Mouse (Mus musculus) forebrain, embryonic 11.5 days (tissue): Measurements from ENCODE around the gene Cdkn1b. TPM values are rescaled to one million over a fixed set of nuclear protein-coding genes. Genes with fewer than 3 reads are reported as not detected.

Source experiments
- ATAC-seq: fragments of 200-750 bp; cut with Nextera tagmentation; replicated peaks from 2 replicates; pipeline ENCODE4 v1.8.0; 2017; ENCODE audit warnings: moderate TSS enrichment; ENCODE audit not compliant: low FRiP score
- DNase-seq: peaks from one replicate; pipeline ENCODE4 v3.0.0-alpha.2; 2017; ENCODE audit warnings: low spot score
- H3K27ac ChIP-seq: fragments of 300-500 bp; sonication (generic); 2 replicates; pipeline ENCODE4 v1.5.1; 2014; ENCODE audit warnings: low read depth, low read length
- H3K27me3 ChIP-seq: fragments of 300-500 bp; sonication (generic); 2 replicates; pipeline ENCODE4 v1.6.1; 2014; ENCODE audit warnings: mild to moderate bottlenecking, low read length, mixed read lengths; ENCODE audit not compliant: control insufficient read depth, insufficient read depth
- H3K36me3 ChIP-seq: fragments of 300-500 bp; sonication (generic); 2 replicates; pipeline ENCODE4 v1.6.1; 2014; ENCODE audit warnings: mild to moderate bottlenecking, low read length, moderate library complexity, mixed read lengths; ENCODE audit not compliant: control insufficient read depth, insufficient read depth
- H3K4me1 ChIP-seq: fragments of 300-500 bp; sonication (generic); replicated peaks from 2 replicates; pipeline ENCODE4 v1.6.1; 2014; ENCODE audit warnings: low read length, mixed read lengths; ENCODE audit not compliant: control insufficient read depth, insufficient read depth
- H3K4me2 ChIP-seq: fragments of 300-500 bp; sonication (generic); 2 replicates; pipeline ENCODE4 v1.6.1; 2014; ENCODE audit warnings: low read depth, mild to moderate bottlenecking, low read length, moderate library complexity, mixed read lengths; ENCODE audit not compliant: severe bottlenecking
- H3K4me3 ChIP-seq: fragments of 300-500 bp; sonication (generic); 2 replicates; pipeline ENCODE4 v1.5.1; 2014; ENCODE audit warnings: low read depth, low read length
- H3K9ac ChIP-seq: fragments of 300-500 bp; sonication (generic); 2 replicates; pipeline ENCODE4 v1.6.1; 2014; ENCODE audit warnings: low read length
- H3K9me3 ChIP-seq: fragments of 300-500 bp; sonication (generic); 2 replicates; pipeline ENCODE4 v1.6.1; 2016; ENCODE audit warnings: low read length, mixed read lengths; ENCODE audit not compliant: control insufficient read depth
- WGBS: fragments of 180-500 bp; shearing (Covaris S2); extraction: QIAGEN DNeasy Blood & Tissue Kit; methylation state at CpG from one replicate; pipeline ENCODE4 v1.1.7; 2014; 5-methylcytosine and 5-hydroxymethylcytosine counted together
- polyA plus RNA-seq: library from polyadenylated mRNA; unstranded; fragments of >200 nt; fragmentation: Nextera tagmentation; extraction: Ambion mirVana; gene quantifications from 2 replicates; pipeline ENCODE4 v1.2.1, GENCODE M21; 2014

Cdkn1b gene
- polyA plus RNA-seq, 1 experiment from 2014 or later, result 27.3 TPM

DNA sequence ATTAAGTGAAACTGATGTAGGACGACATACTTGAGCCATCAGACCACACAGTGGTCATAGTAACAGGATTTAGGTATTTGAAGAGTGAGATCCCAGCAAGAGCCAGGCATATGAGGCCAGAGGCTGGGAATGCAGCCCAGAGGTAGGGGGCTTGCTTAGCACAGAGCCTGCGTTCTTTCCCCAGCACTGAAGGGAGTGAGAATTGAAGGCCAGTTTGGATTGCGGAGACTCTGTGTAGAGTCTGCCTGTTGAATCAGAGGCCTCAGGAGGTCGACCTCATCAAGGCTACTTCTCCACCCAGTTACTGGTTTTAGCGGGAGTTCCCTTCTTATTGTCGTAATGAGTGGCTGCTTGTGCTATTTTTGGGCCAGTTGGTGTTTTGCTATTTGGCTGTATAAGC, 25.9 kb downstream of the Cdkn1b start:
- H3K36me3 ChIP-seq, result no peaks in the 10 kb centered on the region; the same call in 1 of the 2 replicates
- ATAC-seq, result no peak
- no peak overlapping the region for H3K27ac ChIP-seq

DNA sequence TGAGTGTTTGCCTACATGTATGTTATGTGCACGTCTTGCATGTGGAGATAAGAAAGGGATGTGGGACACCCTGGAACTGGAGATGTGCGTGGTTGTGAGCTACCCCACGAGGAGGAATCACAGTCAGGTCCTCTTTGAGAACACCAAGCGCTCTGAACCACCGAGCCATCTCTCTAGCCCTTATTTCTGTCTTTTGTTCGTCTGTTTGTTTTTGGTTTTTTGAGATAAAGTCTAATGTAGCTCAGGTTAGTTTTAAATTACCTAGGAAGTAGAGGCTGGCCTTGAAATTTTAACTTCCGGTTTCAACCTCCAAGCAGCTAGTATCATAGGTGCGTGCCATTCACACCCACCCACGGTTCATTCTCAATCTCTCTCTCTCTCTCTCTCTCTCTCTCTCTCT, 26.7 kb downstream of the Cdkn1b start:
- Histone ChIP-seq H3K4me2 (no peak overlapping the region), H3K4me3 (no peak overlapping the region), H3K9me3 (no peaks in the 10 kb centered on the region), H3K27me3 (no peaks in the 10 kb centered on the region), H3K27ac (no peak overlapping the region), H3K4me1 (no peaks in the 10 kb centered on the region), H3K9ac (no peak overlapping the region), H3K36me3 (no peaks in the 10 kb centered on the region; the same call in 1 of the 2 replicates)
- 87% methylated on average over 9 of the region's 9 CpGs for WGBS
- ATAC-seq, result no peak
- DNase-seq, result no peak

More for the DNA sequence above, 25.9 kb downstream of the Cdkn1b start:
- Histone ChIP-seq H3K9ac (no peak overlapping the region), H3K4me1 (no peaks in the 10 kb centered on the region), H3K4me3 (no peak overlapping the region), H3K27me3 (no peaks in the 10 kb centered on the region), H3K4me2 (no peak overlapping the region), H3K9me3 (no peaks in the 10 kb centered on the region)
- no peak for DNase-seq
- WGBS, result 81% methylated on average over 6 of the region's 6 CpGs

DNA sequence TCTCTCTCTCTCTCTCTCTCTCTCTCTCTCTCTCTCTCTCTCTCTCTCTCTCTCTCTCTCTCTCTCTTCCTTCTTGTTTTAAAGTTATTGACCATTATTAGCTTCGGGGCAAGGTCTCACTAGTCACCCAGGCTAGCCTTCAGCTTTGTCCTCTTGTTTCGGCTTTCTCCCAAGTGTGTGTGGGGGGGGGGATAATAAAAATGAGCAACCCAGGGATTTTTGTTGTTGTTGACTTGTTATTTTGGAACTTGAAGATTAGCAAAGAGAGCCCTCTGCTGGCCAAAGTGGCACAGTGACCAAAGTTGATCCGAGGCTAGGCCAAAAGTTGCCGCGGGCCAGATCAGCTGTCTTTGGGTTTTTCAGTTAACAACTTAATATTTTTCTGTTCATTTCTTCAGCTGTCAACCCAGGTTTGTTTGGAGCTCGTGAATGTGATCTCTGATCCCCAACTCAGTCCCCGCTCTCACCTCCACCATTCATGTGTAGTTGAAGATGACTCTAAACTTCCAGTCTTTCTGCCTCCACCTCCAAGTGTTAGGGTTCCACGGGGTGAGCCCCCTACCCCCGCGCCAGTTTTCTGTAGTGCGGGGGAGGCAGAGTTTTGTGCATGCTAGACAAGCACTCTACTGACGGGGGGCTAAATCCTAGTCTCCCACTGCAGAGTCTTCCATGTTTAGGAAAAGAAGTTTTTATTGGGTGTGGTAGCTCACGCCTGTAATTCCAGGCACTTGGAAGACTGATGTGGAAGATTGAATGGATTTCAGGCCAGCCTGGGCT, 27.3 kb downstream of the Cdkn1b start:
- WGBS, result 49% methylated on average over 13 of the region's 13 CpGs
- Histone ChIP-seq H3K9ac (no peak overlapping the region), H3K4me1 (no peaks in the 10 kb centered on the region), H3K4me3 (no peak overlapping the region), H3K27ac (no peak overlapping the region), H3K9me3 (no peaks in the 10 kb centered on the region), H3K4me2 (no peak overlapping the region), H3K36me3 (no peaks in the 10 kb centered on the region; the same call in 1 of the 2 replicates), H3K27me3 (no peaks in the 10 kb centered on the region)
- DNase-seq (peak; percentile 72), ATAC-seq (0 out of 2 replicates have a peak, but pooled peaks have one; percentile 10)

DNA sequence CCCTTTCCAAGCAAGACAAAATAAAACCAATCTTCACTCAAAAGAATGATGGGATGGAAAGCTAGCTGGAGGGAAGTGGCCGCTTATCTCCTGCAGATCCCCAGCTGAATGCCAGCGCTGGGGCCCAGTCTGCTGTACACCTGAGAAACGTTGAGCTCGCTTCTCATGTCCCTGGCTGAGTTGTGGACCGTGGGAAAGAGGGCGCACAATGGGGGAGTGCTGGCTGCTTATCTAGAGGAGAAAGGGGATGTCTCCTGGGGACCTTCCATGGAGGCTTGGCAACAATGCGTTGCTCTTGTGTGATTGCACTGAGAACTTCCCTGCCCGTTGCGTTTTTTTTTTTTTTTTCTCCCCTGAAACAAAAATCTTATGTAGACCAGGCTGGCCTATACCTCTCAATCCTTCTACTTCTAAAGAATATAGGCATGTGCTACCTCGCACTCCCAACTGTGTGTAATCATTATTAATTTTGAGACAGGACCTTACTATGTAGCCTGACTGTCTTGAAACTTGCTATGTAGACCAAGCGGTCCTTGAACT, 28.4 kb downstream of the Cdkn1b start:
- H3K4me3 ChIP-seq, result no peak overlapping the region
- H3K27me3 ChIP-seq, result no peaks in the 10 kb centered on the region
- no peak for ATAC-seq
- no peaks in the 10 kb centered on the region for H3K9me3 ChIP-seq
- no peaks in the 10 kb centered on the region for H3K4me1 ChIP-seq
- H3K4me2 ChIP-seq, result no peak overlapping the region
- H3K36me3 ChIP-seq, result no peaks in the 10 kb centered on the region; the same call in 1 of the 2 replicates
- no peak overlapping the region for H3K9ac ChIP-seq
- WGBS, result 79% methylated on average over 11 of the region's 11 CpGs
- no peak overlapping the region for H3K27ac ChIP-seq
- DNase-seq, result no peak

DNA sequence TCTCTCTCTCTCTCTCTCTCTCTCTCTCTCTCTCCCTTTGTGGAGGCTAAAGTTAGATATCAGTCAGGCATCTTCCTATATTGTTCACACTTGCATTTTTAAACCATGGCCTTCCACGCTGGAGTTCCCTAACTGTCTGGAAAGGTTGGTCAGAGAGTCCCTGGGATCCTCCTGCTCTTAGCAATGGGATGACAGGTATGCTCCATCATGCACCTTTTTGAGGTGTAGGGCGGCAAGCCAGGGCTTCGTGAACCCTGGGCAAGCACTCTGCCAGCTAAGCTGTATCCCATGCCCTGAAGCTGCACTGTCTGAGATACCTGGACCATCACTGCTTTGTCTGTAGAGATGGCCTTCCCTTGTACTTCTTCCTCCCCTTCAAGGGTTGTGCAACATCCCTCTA, 29.0 kb downstream of the Cdkn1b start:
- Histone ChIP-seq H3K27me3 (no peaks in the 10 kb centered on the region), H3K4me3 (no peak overlapping the region), H3K36me3 (no peaks in the 10 kb centered on the region; the same call in 1 of the 2 replicates), H3K4me1 (no peaks in the 10 kb centered on the region), H3K4me2 (no peak overlapping the region), H3K9me3 (no peaks in the 10 kb centered on the region), H3K9ac (no peak overlapping the region), H3K27ac (no peak overlapping the region)
- DNase-seq (no peak), ATAC-seq (no peak)
- over 99% methylated on average over 3 of the region's 3 CpGs for WGBS

DNA sequence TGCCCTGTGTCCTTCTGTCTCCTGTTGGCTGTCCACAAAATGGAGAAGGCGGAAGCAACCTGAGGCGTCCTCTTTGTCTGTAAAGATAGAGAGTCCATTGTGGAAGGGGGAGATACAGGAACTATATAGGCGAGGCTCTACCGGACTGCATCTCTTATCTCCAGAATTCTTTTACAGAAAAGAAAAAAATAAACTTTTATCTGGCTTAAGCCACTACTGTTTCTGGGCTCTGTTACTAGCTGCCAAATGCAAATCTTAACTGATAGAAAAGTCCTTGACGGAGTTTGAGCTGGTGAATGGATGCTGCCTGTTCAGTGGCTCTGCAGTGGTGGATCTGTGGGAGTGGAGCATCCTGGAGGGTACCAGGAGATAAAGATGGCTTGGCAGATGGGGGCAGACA, 31.2 kb downstream of the Cdkn1b start:
- ATAC-seq, result no peak
- DNase-seq, result no peak
- Histone ChIP-seq H3K4me1 (no peaks in the 10 kb centered on the region), H3K9me3 (no peaks in the 10 kb centered on the region), H3K27ac (no peak overlapping the region), H3K4me3 (no peak overlapping the region), H3K4me2 (no peak overlapping the region), H3K36me3 (no peaks in the 10 kb centered on the region; the same call in 1 of the 2 replicates), H3K27me3 (no peaks in the 10 kb centered on the region), H3K9ac (no peak overlapping the region)
- 84% methylated on average over 5 of the region's 5 CpGs for WGBS

DNA sequence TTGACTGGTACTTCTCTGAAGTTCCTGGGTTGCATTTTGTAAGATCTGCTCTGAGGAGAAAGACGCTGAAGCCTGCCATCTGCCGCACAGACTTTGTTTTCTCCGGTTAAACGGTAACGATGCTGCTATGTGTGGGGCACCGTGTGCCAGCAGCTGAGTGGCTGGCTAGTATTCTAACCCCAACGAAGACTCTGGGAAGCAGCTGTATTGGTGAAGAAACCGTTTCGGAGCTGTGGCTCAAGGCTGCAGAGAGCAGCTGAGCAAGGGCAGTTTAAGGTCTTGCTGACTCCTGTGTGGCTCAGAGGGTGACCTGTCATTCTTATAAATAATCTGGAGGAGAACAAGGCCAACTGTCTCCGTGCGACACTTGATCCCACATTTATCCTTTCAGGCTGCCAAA, 33.8 kb downstream of the Cdkn1b start:
- whole genome bisulfite sequencing, result 78% methylated on average over 11 of the region's 11 CpGs
- no peak for ATAC-seq
- DNase-seq, result no peak

DNA sequence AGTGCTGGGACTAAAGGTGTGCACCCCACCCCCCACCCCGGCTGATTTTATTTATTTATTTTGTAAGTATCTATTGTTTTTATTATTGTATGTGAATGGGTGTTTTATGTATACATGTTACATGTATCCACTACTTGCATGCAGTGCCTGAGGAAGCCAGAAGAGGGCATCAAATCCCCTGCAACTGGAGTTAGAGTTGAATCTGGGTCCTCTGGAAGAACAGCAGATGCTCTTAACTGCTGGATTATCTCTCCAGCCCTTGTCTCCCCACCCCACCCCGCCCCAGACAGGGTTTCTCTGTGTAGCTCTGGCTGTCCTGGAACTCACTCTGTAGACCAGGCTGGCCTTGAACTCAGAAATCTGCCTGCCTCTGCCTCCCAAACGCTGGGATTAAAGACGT, 36.2 kb downstream of the Cdkn1b start:
- WGBS, result 82% methylated on average over 4 of the region's 4 CpGs
- Histone ChIP-seq H3K4me3 (no peak overlapping the region), H3K9me3 (no peaks in the 10 kb centered on the region), H3K4me1 (peaks cover 11% of the 10 kb centered on the region), H3K9ac (no peak overlapping the region), H3K36me3 (no peaks in the 10 kb centered on the region), H3K27ac (no peak overlapping the region), H3K4me2 (no peak overlapping the region), H3K27me3 (no peaks in the 10 kb centered on the region)
- ATAC-seq, result no peak
- DNase-seq, result no peak

More for the DNA sequence above, 33.8 kb downstream of the Cdkn1b start:
- Histone ChIP-seq H3K36me3 (no peaks in the 10 kb centered on the region; the same call in 1 of the 2 replicates), H3K4me1 (no peaks in the 10 kb centered on the region), H3K9me3 (no peaks in the 10 kb centered on the region), H3K27ac (no peak overlapping the region), H3K4me2 (no peak overlapping the region), H3K9ac (no peak overlapping the region), H3K4me3 (no peak overlapping the region), H3K27me3 (no peaks in the 10 kb centered on the region)
